Mouse (Mus musculus): ENCODE results near the gene Lnpk.

The Lnpk gene

DNA sequence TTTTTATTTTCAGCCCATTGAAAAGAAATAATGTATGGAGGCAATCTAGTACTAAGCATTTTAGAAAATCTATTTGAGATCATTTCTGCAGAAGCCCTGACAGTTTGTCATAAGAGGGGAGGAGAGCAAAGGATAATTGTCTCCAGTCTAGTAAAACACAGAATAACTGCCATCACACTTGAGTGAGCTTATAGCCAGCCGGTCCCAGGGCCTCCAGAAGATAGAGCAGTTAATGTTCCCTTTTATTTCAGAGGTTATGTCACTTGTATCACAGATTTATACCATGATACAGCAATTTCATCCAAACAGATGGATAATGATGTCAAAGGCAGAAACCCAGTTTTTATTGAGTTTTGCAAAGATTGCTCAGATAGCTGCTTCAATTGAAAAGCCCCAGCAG lies 89.0 kb downstream of the Lnpk start:
- no peak for DNase-seq (ENCODE audit: low spot score)

DNA sequence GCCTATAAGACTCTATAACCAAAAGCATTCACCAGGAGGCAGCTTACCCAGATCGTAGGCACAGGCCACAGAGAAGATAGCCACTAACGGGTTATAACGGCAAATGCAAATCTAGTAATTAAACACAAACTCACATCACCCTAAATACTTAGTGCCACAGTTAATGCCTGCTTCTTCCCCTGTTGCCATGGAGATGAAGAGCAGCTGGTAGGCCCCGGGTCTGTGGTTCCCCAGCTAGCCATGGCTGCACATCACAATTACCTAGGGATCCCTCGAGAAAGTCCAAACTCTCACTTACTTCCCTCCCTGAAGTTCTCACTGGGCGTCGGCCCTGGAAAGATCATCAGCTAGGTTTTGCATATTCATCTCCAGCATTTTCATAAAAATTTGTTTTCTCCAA lies 90.8 kb downstream of the Lnpk start:
- DNase-seq (ENCODE audit: low spot score): no peak

DNA sequence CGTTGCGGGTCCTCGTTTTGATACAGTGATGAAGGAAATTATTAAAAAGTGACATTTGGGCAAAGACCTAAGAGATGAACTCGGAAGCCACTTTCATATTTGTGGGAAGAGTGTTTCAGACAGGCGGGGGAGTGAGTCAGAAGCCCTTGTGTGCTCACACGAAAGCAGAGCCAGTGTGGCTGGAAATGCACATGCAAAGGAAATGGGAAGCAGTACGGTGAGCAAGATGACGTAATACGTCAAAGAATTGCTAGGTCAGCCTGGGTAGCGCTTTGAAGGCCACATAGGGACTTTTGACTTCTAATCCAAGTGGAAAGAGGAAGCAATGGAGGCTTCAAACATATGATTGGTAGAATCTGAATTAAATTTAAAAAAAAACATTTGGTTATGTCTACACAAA lies 96.6 kb downstream of the Lnpk start:
- DNase-seq (ENCODE audit: low spot score): no peak

DNA sequence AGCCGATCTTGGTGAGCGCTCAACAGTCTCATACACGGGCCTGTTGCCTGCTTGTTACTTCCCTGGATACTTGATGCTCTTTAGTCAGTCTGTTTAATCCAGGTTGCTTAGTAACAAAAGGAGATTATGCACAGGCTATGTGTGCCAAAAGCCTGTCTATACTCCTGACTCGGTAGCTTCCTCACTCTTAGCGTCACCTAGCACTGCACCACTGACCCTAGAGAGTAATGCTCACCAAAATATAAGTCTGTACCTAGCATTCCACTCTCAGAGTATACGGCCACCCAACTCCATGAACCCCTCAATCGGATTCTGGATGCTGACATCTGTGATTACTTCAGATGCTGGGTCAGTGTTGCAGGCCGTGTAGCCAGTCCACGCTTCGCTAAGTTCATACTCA lies 97.1 kb downstream of the Lnpk start:
- DNase-seq (ENCODE audit: low spot score): no peak

Data from left cerebral cortex, adult 11 months (tissue).